Mouse (Mus musculus): ENCODE data around the gene Dchs2. TPM values are rescaled to one million over a fixed set of nuclear protein-coding genes. Genes with fewer than 3 reads are reported as not detected.

The Dchs2 gene
- polyA plus RNA-seq, 1 experiment from 2014 or later, result 0.55 TPM

DNA sequence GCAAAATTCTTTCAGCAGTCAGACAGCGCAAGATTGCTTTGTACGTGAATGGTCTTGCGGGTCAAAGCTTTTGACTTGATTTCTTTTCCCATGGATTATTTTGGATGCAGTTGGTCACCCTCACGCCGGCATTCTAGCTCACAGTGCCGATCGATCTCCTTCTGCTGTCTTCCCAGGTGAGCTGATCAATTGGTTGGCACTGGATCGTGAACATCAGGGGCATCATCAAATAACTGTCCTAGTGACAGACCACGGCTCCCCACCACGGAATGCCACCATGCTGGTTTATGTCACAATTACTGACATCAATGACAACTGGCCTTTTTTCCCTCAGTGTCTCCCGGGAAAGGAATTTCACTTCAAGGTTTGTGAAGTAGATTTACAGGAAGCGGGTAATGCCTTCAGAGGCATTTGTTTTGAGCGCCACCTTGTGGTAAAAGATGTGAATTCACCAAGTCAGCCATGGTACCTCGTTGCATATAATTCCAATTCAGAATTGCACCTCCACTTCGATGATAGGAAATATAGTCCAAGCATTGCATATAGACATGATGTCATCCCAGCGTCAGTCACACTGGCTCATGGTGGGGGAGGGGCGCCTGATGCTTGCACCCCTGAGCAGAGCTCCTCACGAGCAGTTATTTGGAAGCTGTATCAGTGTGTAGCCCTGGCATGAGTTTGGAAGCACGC lies 146.0 kb downstream of the Dchs2 start:
- 37% methylated on average over 19 of the region's 19 CpGs for WGBS
- DNase-seq (ENCODE audit: low spot score) (peak; percentile 81), ATAC-seq (replicated peaks; ENCODE audit: low FRiP score, low TSS enrichment, low read depth) (peak; percentile 61)
- Histone ChIP-seq H3K27ac (ENCODE audit: low read depth) (no peak overlapping the region), H3K36me3 (ENCODE audit: control insufficient read depth, insufficient read depth, low read length) (no peaks in the 10 kb centered on the region), H3K4me2 (ENCODE audit: low read length) (peak overlapping the region; percentile 33; the same call in 1 of the 2 replicates), H3K9ac (ENCODE audit: low read length) (no peak overlapping the region), H3K27me3 (replicated peaks; ENCODE audit: control insufficient read depth, insufficient read depth, low read length) (no peaks in the 10 kb centered on the region; the same call in 1 of the 2 replicates), H3K9me3 (ENCODE audit: control insufficient read depth, low read length) (no peaks in the 10 kb centered on the region), H3K4me3 (ENCODE audit: low read depth, low read length) (no peak overlapping the region), H3K4me1 (replicated peaks; ENCODE audit: control insufficient read depth, insufficient read depth, low read length) (no peaks in the 10 kb centered on the region)

DNA sequence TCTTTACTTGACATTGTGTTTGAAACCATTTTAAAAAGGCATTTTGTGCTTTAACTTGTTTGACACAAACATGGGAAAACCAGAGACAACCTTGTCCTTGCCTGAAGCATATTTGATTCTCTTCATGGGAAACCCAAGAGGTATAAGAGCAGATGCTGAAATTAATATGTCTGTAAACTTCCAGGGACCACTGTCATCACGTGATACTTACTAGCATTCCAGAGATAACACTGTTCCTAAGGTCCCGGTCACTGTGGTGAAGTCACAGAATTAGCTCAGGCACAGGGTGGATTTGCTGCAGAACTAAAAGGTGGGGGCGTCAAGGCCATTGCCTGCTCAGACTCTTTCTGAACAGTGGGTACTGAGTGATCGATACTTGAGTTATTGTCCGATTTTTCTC lies 148.0 kb downstream of the Dchs2 start:
- no peaks in the 10 kb centered on the region for H3K36me3 ChIP-seq (ENCODE audit: control insufficient read depth, insufficient read depth, low read length)
- 57% methylated on average over 5 of the region's 5 CpGs for WGBS

DNA sequence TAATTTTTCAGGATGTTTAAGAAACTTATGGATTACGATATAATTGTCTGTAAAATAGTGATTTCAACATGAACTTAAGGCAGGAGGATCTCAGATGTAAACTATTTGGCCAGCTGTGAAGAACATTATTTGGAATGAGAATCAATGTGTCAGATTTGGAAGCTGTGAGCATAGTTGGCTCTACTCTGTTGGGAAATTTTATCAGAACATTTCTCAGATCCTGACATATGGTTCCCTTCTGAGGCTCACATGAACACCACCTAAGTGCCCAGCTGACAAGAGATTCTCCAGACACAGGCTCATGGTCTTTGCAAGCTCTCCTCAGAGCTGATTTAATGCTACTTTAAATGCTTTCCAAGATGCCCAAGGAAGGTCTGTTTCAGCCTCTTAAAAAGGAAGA lies 156.1 kb downstream of the Dchs2 start:
- ATAC-seq (replicated peaks; ENCODE audit: low FRiP score, low TSS enrichment, low read depth), result no peak
- 35% methylated on average over 1 of the region's 1 CpGs for WGBS
- H3K36me3 ChIP-seq (ENCODE audit: control insufficient read depth, insufficient read depth, low read length), result no peaks in the 10 kb centered on the region

More for the DNA sequence above, 148.0 kb downstream of the Dchs2 start:
- DNase-seq (ENCODE audit: low spot score) (no peak), ATAC-seq (replicated peaks; ENCODE audit: low FRiP score, low TSS enrichment, low read depth) (no peak)
- no peaks in the 10 kb centered on the region for H3K4me1 ChIP-seq (replicated peaks; ENCODE audit: control insufficient read depth, insufficient read depth, low read length)
- H3K9me3 ChIP-seq (ENCODE audit: control insufficient read depth, low read length), result no peaks in the 10 kb centered on the region
- H3K9ac ChIP-seq (ENCODE audit: low read length), result no peak overlapping the region
- no peak overlapping the region for H3K4me3 ChIP-seq (ENCODE audit: low read depth, low read length)
- H3K27ac ChIP-seq (ENCODE audit: low read depth), result no peak overlapping the region
- no peaks in the 10 kb centered on the region; the same call in 1 of the 2 replicates for H3K27me3 ChIP-seq (replicated peaks; ENCODE audit: control insufficient read depth, insufficient read depth, low read length)
- no peak overlapping the region for H3K4me2 ChIP-seq (ENCODE audit: low read length)

DNA sequence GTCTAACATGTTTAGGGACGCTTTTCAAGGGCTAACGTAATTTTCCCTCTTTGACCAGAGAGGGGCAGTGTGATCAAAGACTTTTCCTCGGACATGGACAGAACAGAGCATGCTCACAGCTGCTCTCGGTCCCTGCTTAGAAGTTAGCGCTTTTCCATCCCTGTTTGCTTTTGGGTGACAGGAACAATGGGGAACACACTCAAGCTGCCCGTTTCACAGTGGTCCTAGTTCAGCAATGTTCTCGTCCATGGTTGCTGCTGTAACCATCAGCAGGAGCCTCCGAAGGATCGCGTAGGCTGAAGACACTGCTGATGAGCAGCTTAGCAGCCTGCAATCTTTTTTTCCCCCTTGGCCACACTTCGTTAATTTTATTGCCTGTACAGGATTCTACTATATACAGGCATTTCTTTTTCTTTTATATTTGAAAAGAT lies 159.2 kb downstream of the Dchs2 start:
- ATAC-seq (replicated peaks; ENCODE audit: low FRiP score, low TSS enrichment, low read depth), result peak; percentile 72
- 4% methylated on average over 11 of the region's 11 CpGs for WGBS
- H3K27ac ChIP-seq (ENCODE audit: low read depth), result no peak overlapping the region

More for the DNA sequence above, 156.1 kb downstream of the Dchs2 start:
- H3K4me3 ChIP-seq (ENCODE audit: low read depth, low read length), result no peak overlapping the region
- no peaks in the 10 kb centered on the region for H3K4me1 ChIP-seq (replicated peaks; ENCODE audit: control insufficient read depth, insufficient read depth, low read length)
- no peak overlapping the region for H3K27ac ChIP-seq (ENCODE audit: low read depth)
- H3K27me3 ChIP-seq (replicated peaks; ENCODE audit: control insufficient read depth, insufficient read depth, low read length), result no peaks in the 10 kb centered on the region
- H3K9ac ChIP-seq (ENCODE audit: low read length), result no peak overlapping the region
- H3K4me2 ChIP-seq (ENCODE audit: low read length), result no peak overlapping the region
- H3K9me3 ChIP-seq (ENCODE audit: control insufficient read depth, low read length), result no peaks in the 10 kb centered on the region
- DNase-seq (ENCODE audit: low spot score), result no peak

DNA sequence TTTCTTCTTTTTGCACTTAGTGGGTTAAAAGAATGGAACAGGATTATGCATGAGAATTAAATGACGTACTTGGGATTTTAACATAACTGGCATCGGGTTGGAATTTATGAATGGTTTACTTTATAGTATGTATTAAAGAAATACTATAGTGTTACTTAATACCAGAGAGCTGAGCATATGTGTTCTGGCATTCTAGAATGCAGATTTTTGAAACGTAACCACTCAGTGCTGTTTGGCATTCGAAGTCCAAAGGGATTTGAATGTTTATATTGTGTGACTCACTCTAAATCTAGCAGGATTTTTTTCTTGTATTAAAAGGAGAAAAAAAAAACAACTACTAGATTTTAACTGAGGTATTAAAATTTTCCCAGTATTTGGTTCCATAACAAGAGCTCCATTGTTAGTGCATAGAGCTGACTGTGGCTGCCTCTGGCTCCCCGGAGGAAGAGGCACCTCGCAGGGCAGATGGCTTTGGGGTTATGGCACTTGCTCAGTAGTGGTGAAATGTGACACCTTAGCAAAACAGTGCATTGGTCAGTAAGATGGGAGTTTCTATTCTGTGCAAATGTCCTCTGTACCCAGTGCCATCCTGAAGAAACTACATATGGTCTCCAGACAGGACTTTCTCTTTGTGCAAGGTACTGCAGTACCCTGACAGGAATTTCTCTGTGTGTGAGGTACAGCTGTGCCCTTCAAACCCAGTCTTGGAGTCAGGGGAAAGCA lies 160.5 kb downstream of the Dchs2 start:
- no peak for ATAC-seq (replicated peaks; ENCODE audit: low FRiP score, low TSS enrichment, low read depth)

More for the DNA sequence above, 159.2 kb downstream of the Dchs2 start:
- Histone ChIP-seq H3K4me2 (ENCODE audit: low read length) (peak overlapping the region; percentile 65), H3K27me3 (replicated peaks; ENCODE audit: control insufficient read depth, insufficient read depth, low read length) (no peaks in the 10 kb centered on the region), H3K36me3 (ENCODE audit: control insufficient read depth, insufficient read depth, low read length) (no peaks in the 10 kb centered on the region), H3K4me1 (replicated peaks; ENCODE audit: control insufficient read depth, insufficient read depth, low read length) (no peaks in the 10 kb centered on the region), H3K9me3 (ENCODE audit: control insufficient read depth, low read length) (no peaks in the 10 kb centered on the region), H3K9ac (ENCODE audit: low read length) (peak overlapping the region; percentile 45), H3K4me3 (ENCODE audit: low read depth, low read length) (peak overlapping the region; percentile 42)
- peak; percentile 79 for DNase-seq (ENCODE audit: low spot score)

DNA sequence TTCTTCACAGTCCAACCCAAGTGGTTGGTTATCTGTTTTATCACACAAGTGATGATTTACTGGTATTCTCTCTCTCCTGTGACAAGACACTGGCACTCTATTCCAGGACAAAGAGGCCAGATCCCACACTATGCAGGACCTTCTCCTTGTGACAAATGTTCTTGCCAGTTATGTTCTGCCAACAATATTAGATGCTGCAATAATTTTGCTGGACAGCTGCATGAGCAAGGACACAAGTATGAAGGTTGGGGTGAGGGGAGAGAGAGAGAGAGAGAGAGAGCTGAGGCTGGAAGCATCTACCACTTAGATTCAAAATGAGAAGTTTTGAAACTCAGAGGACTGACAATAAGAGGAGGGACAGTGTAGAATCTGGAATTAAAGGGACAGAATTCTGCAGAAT lies 162.7 kb downstream of the Dchs2 start:
- Histone ChIP-seq H3K27ac (ENCODE audit: low read depth) (no peak overlapping the region), H3K36me3 (ENCODE audit: control insufficient read depth, insufficient read depth, low read length) (no peaks in the 10 kb centered on the region), H3K4me2 (ENCODE audit: low read length) (no peak overlapping the region), H3K9me3 (ENCODE audit: control insufficient read depth, low read length) (no peaks in the 10 kb centered on the region), H3K9ac (ENCODE audit: low read length) (no peak overlapping the region), H3K4me1 (replicated peaks; ENCODE audit: control insufficient read depth, insufficient read depth, low read length) (no peaks in the 10 kb centered on the region), H3K27me3 (replicated peaks; ENCODE audit: control insufficient read depth, insufficient read depth, low read length) (no peaks in the 10 kb centered on the region), H3K4me3 (ENCODE audit: low read depth, low read length) (no peak overlapping the region)
- no peak for ATAC-seq (replicated peaks; ENCODE audit: low FRiP score, low TSS enrichment, low read depth)
- DNase-seq (ENCODE audit: low spot score), result no peak

More for the DNA sequence above, 160.5 kb downstream of the Dchs2 start:
- Histone ChIP-seq H3K9ac (ENCODE audit: low read length) (no peak overlapping the region), H3K4me3 (ENCODE audit: low read depth, low read length) (no peak overlapping the region), H3K4me2 (ENCODE audit: low read length) (no peak overlapping the region), H3K27me3 (replicated peaks; ENCODE audit: control insufficient read depth, insufficient read depth, low read length) (no peaks in the 10 kb centered on the region), H3K27ac (ENCODE audit: low read depth) (no peak overlapping the region), H3K9me3 (ENCODE audit: control insufficient read depth, low read length) (no peaks in the 10 kb centered on the region), H3K4me1 (replicated peaks; ENCODE audit: control insufficient read depth, insufficient read depth, low read length) (no peaks in the 10 kb centered on the region), H3K36me3 (ENCODE audit: control insufficient read depth, insufficient read depth, low read length) (no peaks in the 10 kb centered on the region)
- 48% methylated on average over 6 of the region's 6 CpGs for WGBS
- DNase-seq (ENCODE audit: low spot score), result no peak

- H3K27ac ChIP-seq (ENCODE audit: low read depth), result no peak overlapping the region
- no peaks in the 10 kb centered on the region for H3K27me3 ChIP-seq (replicated peaks; ENCODE audit: control insufficient read depth, insufficient read depth, low read length)
- no peaks in the 10 kb centered on the region for H3K9me3 ChIP-seq (ENCODE audit: control insufficient read depth, low read length)
- no peak overlapping the region for H3K4me2 ChIP-seq (ENCODE audit: low read length)
- no peak for DNase-seq (ENCODE audit: low spot score)
- no peak overlapping the region for H3K4me3 ChIP-seq (ENCODE audit: low read depth, low read length)
- 89% methylated on average over 1 of the region's 1 CpGs for WGBS
- no peak overlapping the region for H3K9ac ChIP-seq (ENCODE audit: low read length)
- no peak for ATAC-seq (replicated peaks; ENCODE audit: low FRiP score, low TSS enrichment, low read depth)
- H3K36me3 ChIP-seq (ENCODE audit: control insufficient read depth, insufficient read depth, low read length), result no peaks in the 10 kb centered on the region
- H3K4me1 ChIP-seq (replicated peaks; ENCODE audit: control insufficient read depth, insufficient read depth, low read length), result no peaks in the 10 kb centered on the region
Measured at GRCm38 (mm10) chr3:83290953-83291352, 163.2 kb downstream of the Dchs2 start.

DNA sequence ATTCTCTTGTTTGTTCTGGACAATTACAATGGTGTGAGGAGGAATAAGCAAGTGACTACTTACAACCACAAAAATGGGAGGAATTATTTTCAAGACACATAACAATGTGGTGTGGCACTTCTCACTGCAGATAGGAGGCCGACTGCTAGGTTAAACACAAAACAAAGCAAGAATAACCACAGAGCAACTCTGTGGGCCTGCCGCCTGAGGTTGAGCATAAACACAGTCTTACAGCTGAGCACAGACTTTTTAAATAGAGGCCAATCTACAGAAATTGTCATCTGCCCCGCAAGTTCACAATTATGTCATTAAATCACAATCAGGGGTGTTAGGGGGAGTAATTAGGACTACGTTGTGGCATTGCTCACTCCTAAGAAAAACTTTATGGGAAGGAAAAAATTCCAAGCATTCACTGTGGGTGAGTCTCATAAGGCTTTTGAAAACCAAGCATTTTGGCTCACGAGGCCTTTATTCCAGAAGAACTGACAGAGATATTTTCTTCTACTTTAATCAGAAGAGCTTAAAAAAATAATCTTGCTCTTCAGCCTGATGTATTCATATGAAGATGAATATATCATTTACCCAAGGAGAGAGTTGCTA lies 172.1 kb downstream of the Dchs2 start:
- no peaks in the 10 kb centered on the region for H3K4me1 ChIP-seq (replicated peaks; ENCODE audit: control insufficient read depth, insufficient read depth, low read length)
- WGBS, result 42% methylated on average over 5 of the region's 5 CpGs
- H3K4me2 ChIP-seq (ENCODE audit: low read length), result no peak overlapping the region
- no peak overlapping the region for H3K9ac ChIP-seq (ENCODE audit: low read length)
- no peaks in the 10 kb centered on the region for H3K27me3 ChIP-seq (replicated peaks; ENCODE audit: control insufficient read depth, insufficient read depth, low read length)
- no peak for ATAC-seq (replicated peaks; ENCODE audit: low FRiP score, low TSS enrichment, low read depth)
- H3K4me3 ChIP-seq (ENCODE audit: low read depth, low read length), result no peak overlapping the region
- H3K36me3 ChIP-seq (ENCODE audit: control insufficient read depth, insufficient read depth, low read length), result no peaks in the 10 kb centered on the region
- H3K27ac ChIP-seq (ENCODE audit: low read depth), result no peak overlapping the region
- H3K9me3 ChIP-seq (ENCODE audit: control insufficient read depth, low read length), result no peaks in the 10 kb centered on the region
- no peak for DNase-seq (ENCODE audit: low spot score)
